Mouse (Mus musculus): ENCODE measurements around the gene Abca13.

- TF ChIP-seq CTCF (IDR thresholded peaks at IDR 0.05) (no peak), EP300 (IDR thresholded peaks at IDR 0.05) (no peak)
Observed at GRCm38 (mm10) chr11:9574894-9575293, 383.2 kb downstream of the Abca13 start.

Measured in lung, postnatal 0 days (tissue).